Mouse (Mus musculus) neural tube, embryonic 12.5 days (tissue): ENCODE measurements around the gene Scube1. TPM values are rescaled to one million over a fixed set of nuclear protein-coding genes. Genes with fewer than 3 reads are reported as not detected.
A peak's percentile ranks its signal among the peaks of the same experiment; 100 is the strongest.

Experiments
- ATAC-seq: fragments of 200-750 bp; cut with Nextera tagmentation; 2 replicates; pipeline ENCODE4 v1.8.0; 2017; ENCODE audit warnings: low read depth, mild to moderate bottlenecking, moderate TSS enrichment, moderate library complexity; ENCODE audit not compliant: low FRiP score
- H3K27ac ChIP-seq: fragments of 300-500 bp; sonication (generic); 2 replicates; pipeline ENCODE4 v1.5.1; 2016
- H3K27me3 ChIP-seq: fragments of 300-500 bp; sonication (generic); replicated peaks from 2 replicates; pipeline ENCODE4 v1.6.1; 2016; ENCODE audit warnings: mild to moderate bottlenecking
- H3K36me3 ChIP-seq: fragments of 300-500 bp; sonication (generic); 2 replicates; pipeline ENCODE4 v1.6.1; 2016; ENCODE audit warnings: mild to moderate bottlenecking
- H3K4me1 ChIP-seq: fragments of 300-500 bp; sonication (generic); 2 replicates; pipeline ENCODE4 v1.6.1; 2016
- H3K4me2 ChIP-seq: fragments of 300-500 bp; sonication (generic); replicated peaks from 2 replicates; pipeline ENCODE4 v1.6.1; 2016; ENCODE audit warnings: mild to moderate bottlenecking
- H3K4me3 ChIP-seq: fragments of 300-500 bp; sonication (generic); 2 replicates; pipeline ENCODE4 v1.5.1; 2016
- H3K9ac ChIP-seq: fragments of 300-500 bp; sonication (generic); 2 replicates; pipeline ENCODE4 v1.6.1; 2016; ENCODE audit warnings: mild to moderate bottlenecking
- H3K9me3 ChIP-seq: fragments of 300-500 bp; sonication (generic); 2 replicates; pipeline ENCODE4 v1.6.1; 2016; ENCODE audit warnings: mild to moderate bottlenecking
- WGBS: fragments of 180-500 bp; shearing (Covaris S2); methylation state at CpG from one replicate; pipeline ENCODE4 v1.1.7; 2016; 5-methylcytosine and 5-hydroxymethylcytosine counted together
- polyA plus RNA-seq: library from polyadenylated mRNA; unstranded; fragments of >200 nt; fragmentation: Nextera tagmentation; extraction: Ambion mirVana; gene quantifications from 2 replicates; pipeline ENCODE4 v1.2.1, GENCODE M21; 2016

Gene Scube1
- polyA plus RNA-seq, 1 experiment from 2014 or later, result 32.4 TPM

DNA sequence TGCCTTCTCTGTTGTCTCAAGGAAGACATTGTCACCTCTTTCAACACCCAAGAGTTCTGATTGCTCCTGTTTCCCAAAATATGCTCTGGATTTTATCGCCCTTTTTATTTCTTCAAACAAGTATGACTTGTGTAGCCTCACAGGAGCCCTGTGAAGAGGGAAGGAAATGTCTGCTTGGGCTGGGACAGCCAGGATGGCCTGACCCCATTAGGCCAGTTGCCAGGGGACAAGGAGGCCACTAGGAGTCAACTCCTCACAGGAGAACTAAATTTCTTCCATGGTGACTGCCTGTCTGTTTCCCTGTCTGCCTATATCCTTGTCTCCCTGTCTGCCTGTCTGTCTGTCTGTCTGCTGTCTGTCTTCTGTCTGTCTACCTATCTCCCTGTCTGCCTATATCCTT, 17.2 kb upstream of the Scube1 start:
- no peaks in the 10 kb centered on the region for H3K4me1 ChIP-seq
- no peak overlapping the region for H3K27ac ChIP-seq
- no peak overlapping the region for H3K4me2 ChIP-seq
- H3K36me3 ChIP-seq, result no peaks in the 10 kb centered on the region
- no peak overlapping the region for H3K4me3 ChIP-seq
- no peak overlapping the region for H3K9ac ChIP-seq
- no peaks in the 10 kb centered on the region for H3K27me3 ChIP-seq
- no peak for ATAC-seq
- H3K9me3 ChIP-seq, result no peaks in the 10 kb centered on the region
- 85% methylated on average over 1 of the region's 1 CpGs for WGBS

DNA sequence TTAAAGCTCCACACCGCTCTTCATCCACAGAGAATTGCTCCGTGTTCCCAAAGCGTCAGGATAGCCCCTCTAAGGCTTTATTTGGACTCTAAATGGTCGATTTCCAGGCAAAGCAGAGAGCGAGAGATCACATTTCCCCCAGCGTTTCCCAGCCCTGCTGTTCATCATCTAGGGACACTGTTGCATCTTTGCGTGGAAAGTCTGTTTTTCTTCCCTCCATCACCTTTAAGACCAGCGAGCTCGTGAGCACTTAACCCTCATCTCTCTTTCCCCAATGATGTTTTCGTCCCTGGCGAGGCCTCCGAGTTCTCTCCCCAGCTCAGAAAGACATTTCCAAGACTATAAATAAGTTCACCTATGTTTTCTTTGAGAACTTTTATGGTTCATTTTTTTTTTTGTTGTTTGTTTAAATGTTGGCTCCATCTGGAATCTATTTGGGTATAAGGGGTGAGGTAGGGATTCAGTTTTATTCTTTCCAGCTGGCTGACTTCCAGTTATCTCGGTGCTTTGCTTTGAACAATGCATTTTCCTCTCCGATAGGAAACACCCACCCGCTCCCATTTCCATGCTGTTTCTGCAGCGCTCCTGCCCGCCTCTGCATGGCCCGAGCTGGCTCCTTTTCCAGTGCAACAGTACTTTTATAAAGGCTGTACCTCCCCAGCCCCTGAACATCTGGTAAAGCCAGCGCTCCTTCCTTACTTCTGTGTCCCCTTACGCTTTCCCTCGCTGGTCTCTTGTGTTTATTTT, 16.0 kb upstream of the Scube1 start:
- H3K9ac ChIP-seq, result no peak overlapping the region

DNA sequence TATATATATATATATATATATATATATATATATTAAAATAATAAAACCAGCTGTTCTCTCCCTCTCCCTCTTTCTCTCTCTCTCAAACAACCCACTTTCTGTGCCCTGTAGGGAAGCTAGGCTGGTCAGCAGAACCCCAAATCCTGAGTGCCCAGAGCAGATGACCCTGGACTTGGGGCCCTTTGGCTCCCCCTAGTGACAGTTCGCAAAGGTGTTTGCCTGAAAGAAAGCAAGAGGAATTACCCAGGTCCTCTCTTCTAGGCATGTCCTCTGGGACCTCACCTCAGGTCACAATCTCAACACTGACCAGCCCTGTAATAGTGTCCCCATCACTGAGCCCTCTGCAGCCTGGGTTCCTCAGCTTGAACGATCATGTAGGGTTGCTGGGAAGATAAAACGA, 2.8 kb upstream of the Scube1 start:
- no peak overlapping the region for H3K27ac ChIP-seq
- H3K9me3 ChIP-seq, result no peaks in the 10 kb centered on the region
- no peaks in the 10 kb centered on the region for H3K36me3 ChIP-seq
- H3K4me1 ChIP-seq, result peaks cover 32% of the 10 kb centered on the region
- peaks cover 9% of the 10 kb centered on the region for H3K27me3 ChIP-seq
- no peak overlapping the region for H3K9ac ChIP-seq
- no peak overlapping the region for H3K4me2 ChIP-seq
- no peak overlapping the region for H3K4me3 ChIP-seq
- ATAC-seq, result no peak
- WGBS, result 13% methylated on average over 3 of the region's 3 CpGs

More for the DNA sequence above, 16.0 kb upstream of the Scube1 start:
- Histone ChIP-seq H3K9me3 (no peaks in the 10 kb centered on the region), H3K4me2 (no peak overlapping the region), H3K36me3 (no peaks in the 10 kb centered on the region), H3K4me1 (no peaks in the 10 kb centered on the region), H3K27me3 (no peaks in the 10 kb centered on the region), H3K27ac (no peak overlapping the region), H3K4me3 (no peak overlapping the region)
- WGBS, result 37% methylated on average over 21 of the region's 21 CpGs
- no peak for ATAC-seq

DNA sequence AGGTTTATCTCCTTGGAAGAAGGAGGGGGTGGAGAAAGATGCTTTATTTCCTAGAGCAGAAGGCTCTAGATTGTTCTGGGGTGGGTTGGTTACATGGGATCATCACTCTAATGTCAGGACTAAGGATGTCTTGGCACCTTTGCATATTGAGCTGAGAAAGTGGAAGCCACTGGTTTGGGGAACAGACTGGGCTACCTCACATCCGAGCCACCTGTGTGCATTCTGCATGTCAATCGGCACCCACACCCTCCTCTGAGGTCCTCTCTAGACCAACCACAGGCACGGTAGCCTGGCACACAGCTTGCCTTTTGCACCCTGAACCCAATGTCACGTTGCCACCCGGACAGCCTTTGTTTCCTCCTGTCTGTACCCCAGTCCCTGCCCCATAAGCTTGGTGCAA, 1.9 kb upstream of the Scube1 start:
- no peak for ATAC-seq
- 75% methylated on average over 5 of the region's 5 CpGs for WGBS
- Histone ChIP-seq H3K27me3 (peaks cover 9% of the 10 kb centered on the region), H3K27ac (no peak overlapping the region), H3K36me3 (no peaks in the 10 kb centered on the region), H3K9ac (no peak overlapping the region), H3K4me3 (no peak overlapping the region), H3K4me1 (peaks cover 32% of the 10 kb centered on the region), H3K4me2 (no peak overlapping the region), H3K9me3 (no peaks in the 10 kb centered on the region)

DNA sequence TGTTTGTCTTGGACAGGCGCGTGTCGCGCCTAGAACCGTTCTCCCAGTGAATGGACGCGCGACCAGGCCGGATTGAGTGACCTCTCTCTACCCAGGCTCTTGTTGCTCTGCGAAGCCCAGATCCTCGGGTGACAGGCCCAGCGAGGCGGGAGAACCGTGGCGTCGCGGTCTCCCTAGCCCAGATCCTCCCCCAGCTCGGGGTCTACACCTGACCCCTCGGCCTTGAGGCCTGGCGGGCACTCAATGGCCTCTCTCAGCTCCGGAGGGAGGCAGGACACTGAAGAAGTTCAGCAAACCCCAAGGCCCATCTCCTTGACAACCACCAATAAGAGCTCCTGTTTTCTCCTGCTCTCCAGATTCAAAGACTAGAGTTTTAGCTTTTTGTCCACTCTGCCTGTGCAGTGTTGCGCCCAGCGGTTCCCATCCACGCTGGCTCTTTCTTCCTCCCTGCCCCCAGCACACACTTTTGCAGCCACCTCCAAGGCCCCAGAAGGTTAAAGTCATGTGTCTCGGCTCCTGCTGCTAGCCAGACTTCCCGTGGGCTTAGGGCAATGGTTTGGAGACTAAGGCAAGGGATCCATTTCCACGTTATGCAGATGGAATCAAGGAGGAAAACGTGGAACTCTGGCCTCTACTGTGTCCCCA, 857 bp upstream of the Scube1 start:
- ATAC-seq, result peak; percentile 3; the same call in 1 of the 2 replicates
- Histone ChIP-seq H3K4me1 (peaks cover 32% of the 10 kb centered on the region), H3K27me3 (peaks cover 9% of the 10 kb centered on the region), H3K4me3 (peak overlapping the region; percentile 67), H3K36me3 (0 out of 2 replicates have a peak, but pooled peaks cover 3% of the 10 kb centered on the region), H3K9ac (no peak overlapping the region), H3K27ac (no peak overlapping the region), H3K9me3 (no peaks in the 10 kb centered on the region), H3K4me2 (peak overlapping the region; percentile 87)
- 13% methylated on average over 28 of the region's 28 CpGs for WGBS

DNA sequence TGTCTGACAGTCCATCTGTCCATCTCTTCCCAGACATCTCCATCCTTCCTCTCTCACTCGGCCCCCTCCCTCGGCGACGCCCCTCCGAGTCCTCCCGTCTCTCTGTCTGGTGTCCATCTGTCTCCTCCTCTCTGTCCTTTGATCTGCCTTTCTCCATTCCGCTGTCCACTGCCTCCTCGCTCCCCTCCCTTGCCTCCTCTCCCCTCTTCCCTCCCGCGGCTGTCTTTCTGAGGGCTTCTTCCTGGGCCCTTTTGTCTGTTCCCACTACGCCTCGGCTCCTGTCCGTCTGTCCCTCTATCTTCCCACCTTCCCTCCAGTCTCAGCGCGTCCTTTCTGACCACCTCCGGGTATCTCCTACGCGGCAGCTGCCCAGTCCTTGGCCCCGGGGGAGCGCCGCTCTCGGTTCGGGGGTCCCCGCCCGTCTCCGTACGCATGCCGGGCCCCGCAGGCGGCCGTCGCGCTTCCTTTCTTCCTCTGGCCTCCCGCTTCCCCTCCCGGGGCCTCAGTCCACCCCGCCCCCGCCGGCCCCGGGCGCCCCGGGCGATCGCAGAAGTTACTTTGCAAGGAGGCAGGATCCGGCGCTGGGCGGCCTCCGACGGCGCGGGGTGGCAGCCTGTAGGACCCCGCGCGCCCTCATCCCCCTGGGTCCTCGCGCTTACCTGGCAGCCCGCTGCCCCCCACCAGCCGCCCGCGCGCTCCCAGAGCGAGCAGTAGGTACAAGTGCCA, 498 bp downstream of the Scube1 start:
- H3K9ac ChIP-seq, result peak overlapping the region; percentile 83

DNA sequence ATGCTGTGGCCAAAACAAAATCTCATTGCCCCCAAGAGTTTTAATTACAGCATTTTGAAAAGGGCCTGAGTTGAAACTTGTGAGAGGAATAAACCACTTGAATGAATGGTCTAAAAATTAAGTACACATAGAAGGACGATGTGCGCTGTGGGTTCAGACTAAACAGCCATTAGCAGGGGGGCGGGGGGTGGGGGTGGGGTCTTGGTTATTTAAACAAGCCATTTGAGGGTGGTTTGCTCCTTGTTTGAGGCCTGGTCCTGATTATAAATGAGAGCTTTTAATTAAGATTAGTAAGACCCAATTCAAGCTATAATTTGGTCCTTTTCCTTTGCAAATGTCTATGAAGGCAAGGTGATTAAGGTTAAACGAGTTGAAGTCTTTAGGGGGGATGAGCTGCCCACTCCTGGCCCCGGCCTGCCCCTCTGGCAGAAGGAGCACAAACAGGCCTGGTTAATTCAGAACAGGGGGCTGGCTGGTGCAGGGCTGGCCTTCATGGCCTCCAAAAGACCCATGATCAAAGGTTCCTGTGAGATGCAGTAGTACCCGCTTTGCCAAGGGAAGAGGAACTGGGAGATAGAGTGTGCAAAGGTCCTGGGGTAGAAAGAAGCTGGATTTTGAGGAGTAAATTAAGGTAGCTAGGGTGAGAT, 9.1 kb downstream of the Scube1 start:
- Histone ChIP-seq H3K27ac (no peak overlapping the region), H3K4me3 (no peak overlapping the region), H3K9ac (no peak overlapping the region), H3K27me3 (no peaks in the 10 kb centered on the region), H3K4me2 (no peak overlapping the region), H3K4me1 (peaks cover 5% of the 10 kb centered on the region), H3K9me3 (no peaks in the 10 kb centered on the region), H3K36me3 (peaks cover 21% of the 10 kb centered on the region)
- 75% methylated on average over 6 of the region's 6 CpGs for WGBS
- no peak for ATAC-seq

More for the DNA sequence above, 498 bp downstream of the Scube1 start:
- Histone ChIP-seq H3K4me3 (peak overlapping the region; percentile 67), H3K9me3 (no peaks in the 10 kb centered on the region), H3K36me3 (peaks cover 7% of the 10 kb centered on the region; the same call in 1 of the 2 replicates), H3K4me1 (peaks cover 32% of the 10 kb centered on the region), H3K27ac (peak overlapping the region; percentile 57; the same call in 1 of the 2 replicates), H3K27me3 (peaks cover 7% of the 10 kb centered on the region), H3K4me2 (peak overlapping the region; percentile 87)
- peak; percentile 10; the same call in 1 of the 2 replicates for ATAC-seq
- under 1% methylated on average over 60 of the region's 61 CpGs for WGBS

DNA sequence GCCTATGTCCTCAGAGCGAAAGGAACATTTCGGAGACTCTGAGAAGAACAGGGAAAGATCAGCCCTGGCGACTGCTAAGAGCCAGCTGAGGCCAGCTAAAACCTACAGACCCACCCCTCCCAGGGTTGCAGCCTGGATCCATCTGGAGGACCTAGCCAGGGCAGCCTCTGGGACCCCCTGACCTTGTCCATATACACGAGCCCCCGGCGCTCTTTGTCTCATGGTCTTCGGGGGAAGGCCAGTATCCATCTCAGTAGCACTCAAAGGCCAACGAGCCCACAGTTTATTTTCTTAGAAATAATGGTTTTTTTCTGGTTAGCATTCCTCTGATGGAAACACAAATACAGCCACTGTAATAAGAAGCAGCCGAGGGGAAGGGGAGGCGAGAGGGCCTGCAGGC, 12.0 kb downstream of the Scube1 start:
- Histone ChIP-seq H3K9me3 (no peaks in the 10 kb centered on the region), H3K4me2 (no peak overlapping the region), H3K9ac (no peak overlapping the region), H3K27me3 (no peaks in the 10 kb centered on the region), H3K27ac (no peak overlapping the region), H3K36me3 (peaks cover 4% of the 10 kb centered on the region; the same call in 1 of the 2 replicates), H3K4me1 (peaks cover 16% of the 10 kb centered on the region), H3K4me3 (no peak overlapping the region)
- 80% methylated on average over 10 of the region's 10 CpGs for WGBS
- no peak for ATAC-seq

DNA sequence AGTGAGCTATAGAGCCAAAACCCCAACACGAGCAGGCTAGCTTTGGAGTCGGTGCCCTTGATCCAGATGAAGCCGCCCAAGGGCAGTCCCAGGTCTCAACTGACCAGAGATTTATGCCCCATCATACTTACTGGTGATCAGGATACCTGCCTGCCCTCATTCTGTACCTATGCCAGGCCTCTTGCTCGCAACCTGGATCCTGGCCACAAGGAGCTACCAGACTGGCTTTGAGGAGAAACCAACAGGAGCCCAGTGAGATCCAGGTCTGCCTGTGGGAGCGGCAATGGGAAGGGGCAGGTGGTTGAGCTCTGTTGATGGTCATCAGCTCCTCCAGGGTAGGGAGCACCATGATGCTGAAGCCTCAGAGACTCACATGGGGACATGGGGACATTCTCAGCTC, 12.5 kb downstream of the Scube1 start:
- Histone ChIP-seq H3K4me3 (no peak overlapping the region), H3K27ac (no peak overlapping the region), H3K36me3 (no peaks in the 10 kb centered on the region; the same call in 1 of the 2 replicates), H3K4me1 (peaks cover 16% of the 10 kb centered on the region), H3K27me3 (peaks cover 1% of the 10 kb centered on the region; the same call in 1 of the 2 replicates), H3K9ac (no peak overlapping the region), H3K4me2 (no peak overlapping the region), H3K9me3 (no peaks in the 10 kb centered on the region)
- WGBS, result 91% methylated on average over 5 of the region's 5 CpGs
- ATAC-seq, result no peak

DNA sequence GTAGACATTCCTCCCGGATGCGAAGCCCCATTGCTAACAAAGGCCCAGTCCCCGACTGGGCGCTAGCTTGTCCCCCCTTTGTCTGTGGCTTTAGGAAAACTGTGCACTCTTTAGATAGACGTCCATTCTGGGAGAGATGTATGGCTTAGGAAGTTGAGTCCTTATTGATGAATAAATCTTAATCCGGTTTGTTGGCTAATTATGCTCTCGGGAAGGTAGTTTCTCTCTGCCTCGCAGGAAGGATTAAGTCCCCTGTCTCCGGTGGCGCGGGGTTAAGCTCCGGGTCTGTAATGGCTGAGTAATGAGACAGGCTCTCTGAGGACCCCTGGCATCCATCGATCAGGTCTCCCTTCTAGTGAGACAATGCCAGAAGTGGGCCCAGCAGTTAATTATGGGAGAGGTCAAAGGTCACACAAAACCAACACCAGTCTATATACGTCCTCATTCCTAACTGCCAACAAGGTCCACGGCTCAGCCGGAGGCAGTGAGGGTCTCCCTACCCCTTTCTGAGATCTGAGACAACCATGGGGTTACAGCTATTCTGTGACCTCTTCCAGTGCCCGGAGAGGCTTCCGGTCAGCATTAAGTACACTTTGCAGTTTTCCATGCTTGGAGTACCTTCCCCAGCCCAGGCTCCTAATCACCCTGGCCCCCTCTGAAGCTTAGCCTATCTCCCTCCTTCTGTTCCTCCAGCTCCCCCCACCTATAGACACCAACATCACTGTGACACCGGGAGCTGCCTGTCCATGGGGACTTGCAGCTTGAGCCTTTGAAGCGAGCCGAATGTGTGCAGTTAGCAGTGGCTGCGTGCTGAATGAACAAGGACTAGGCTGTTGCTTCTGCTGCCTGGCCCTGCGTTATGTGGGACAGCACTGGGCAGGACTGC, 14.7 kb downstream of the Scube1 start:
- 9% methylated on average over 23 of the region's 23 CpGs for WGBS
- no peak overlapping the region for H3K4me3 ChIP-seq
- peak; percentile 29; the same call in 1 of the 2 replicates for ATAC-seq
- no peak overlapping the region for H3K27ac ChIP-seq
- H3K4me1 ChIP-seq, result peaks cover 27% of the 10 kb centered on the region
- peak overlapping the region; percentile 27 for H3K4me2 ChIP-seq
- no peaks in the 10 kb centered on the region for H3K36me3 ChIP-seq
- no peaks in the 10 kb centered on the region for H3K9me3 ChIP-seq
- H3K9ac ChIP-seq, result no peak overlapping the region
- H3K27me3 ChIP-seq, result peaks cover 3% of the 10 kb centered on the region; the same call in 1 of the 2 replicates

DNA sequence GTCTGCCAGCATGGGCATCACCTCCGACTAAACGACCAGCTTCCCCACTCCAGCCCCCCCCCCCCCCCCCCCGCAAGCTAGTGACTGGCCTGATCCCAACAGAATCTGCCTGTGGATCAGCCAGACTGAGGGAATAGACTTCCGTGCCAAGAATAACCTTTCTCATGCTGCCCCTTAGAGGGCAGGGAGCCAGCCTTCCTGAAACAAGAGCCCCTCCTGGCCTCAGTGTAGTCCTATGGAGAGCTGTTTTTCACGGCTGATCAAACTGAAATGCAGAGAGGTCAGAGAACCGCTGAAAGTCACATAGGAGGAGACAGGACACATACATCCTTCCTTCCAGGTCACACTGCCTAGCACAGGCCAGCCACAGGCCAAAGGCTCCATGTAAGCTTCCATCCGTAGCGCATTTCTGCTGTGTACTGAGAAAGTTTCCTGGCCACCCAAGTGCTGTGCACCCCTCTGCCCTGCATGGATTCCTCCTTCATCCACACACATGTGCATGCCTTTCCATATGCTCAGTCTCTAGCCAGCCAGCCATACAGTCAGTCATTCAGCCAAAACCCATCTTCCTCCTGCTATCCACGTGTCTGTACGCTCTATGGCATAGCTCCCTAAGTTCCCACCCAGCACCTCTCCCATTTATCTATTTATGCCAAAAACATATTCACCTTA, 18.2 kb downstream of the Scube1 start:
- ATAC-seq, result no peak
- H3K4me1 ChIP-seq, result peaks cover 24% of the 10 kb centered on the region

More for the DNA sequence above, 18.2 kb downstream of the Scube1 start:
- H3K27ac ChIP-seq, result no peak overlapping the region
- H3K36me3 ChIP-seq, result peaks cover 17% of the 10 kb centered on the region
- no peak overlapping the region for H3K4me3 ChIP-seq
- H3K9ac ChIP-seq, result no peak overlapping the region
- H3K27me3 ChIP-seq, result peaks cover 3% of the 10 kb centered on the region; the same call in 1 of the 2 replicates
- no peak overlapping the region for H3K4me2 ChIP-seq
- 0 out of 2 replicates have a peak, but pooled peaks cover 6% of the 10 kb centered on the region for H3K9me3 ChIP-seq
- 35% methylated on average over 9 of the region's 10 CpGs for WGBS
